Mouse (Mus musculus) ES-E14 (cell line): ENCODE results near the gene Themis2.

Source experiments
- HCFC1 ChIP-seq: IDR thresholded peaks from 2 replicates; pipeline ENCODE4 v1.6.1; 2012; ENCODE audit warnings: low read length, inconsistent platforms, borderline replicate concordance; ENCODE audit not compliant: insufficient read depth
- ZC3H11A ChIP-seq: IDR thresholded peaks from 2 replicates; pipeline ENCODE4 v1.6.1; 2012; ENCODE audit warnings: low read depth, mild to moderate bottlenecking, inconsistent platforms, low read length, borderline replicate concordance

DNA sequence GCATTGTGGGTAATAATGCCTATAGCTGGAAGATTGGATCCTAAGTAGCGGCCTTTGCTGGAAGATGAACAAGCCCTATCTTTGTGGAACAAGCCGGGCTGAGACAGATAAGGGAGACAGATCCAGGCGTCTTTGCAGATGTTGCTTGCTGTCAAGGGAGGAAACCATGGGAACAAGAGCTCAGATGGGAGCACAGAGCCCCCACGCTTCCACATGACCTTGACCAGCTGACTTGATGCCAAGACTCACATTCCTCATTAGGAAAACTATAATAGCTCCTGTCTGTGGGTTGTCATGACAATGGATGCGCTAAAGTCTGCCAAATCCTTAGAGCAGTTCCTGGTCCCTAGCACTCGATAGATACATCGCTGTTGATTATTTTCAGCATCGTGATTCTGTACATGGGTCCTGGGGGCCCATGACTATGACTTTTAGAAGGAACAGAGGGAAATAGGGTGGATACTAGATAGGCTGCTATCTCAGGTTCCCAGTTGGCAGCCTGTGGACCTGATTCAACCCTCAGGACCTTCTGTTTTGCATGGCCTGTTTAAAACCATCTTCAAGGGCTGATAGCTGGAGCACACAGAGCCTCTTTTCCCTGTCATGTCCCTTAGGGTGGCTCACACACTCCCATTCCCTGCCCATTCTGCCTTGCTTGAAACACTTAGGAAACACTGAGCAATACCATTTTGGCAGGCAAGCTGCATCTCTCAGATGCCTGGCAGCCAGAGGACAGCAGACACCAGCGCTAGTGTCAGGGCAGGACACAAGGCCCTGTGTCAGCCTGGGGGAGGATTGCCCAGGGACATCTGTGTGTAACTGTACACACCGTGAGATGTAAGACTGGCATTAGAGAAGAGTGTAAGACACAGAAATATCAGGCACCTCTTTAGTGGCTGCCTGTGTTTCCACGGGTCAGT, 51.9 kb downstream of the Themis2 start:
- TF ChIP-seq ZC3H11A (no peak), HCFC1 (no peak)
